Mouse (Mus musculus) spleen, adult 2 months (tissue): ENCODE results near the gene Tbx6. TPM values are rescaled to one million over a fixed set of nuclear protein-coding genes. Genes with fewer than 3 reads are reported as not detected.

Source experiments
- DNase-seq, 2 experiments: peaks; one replicate each; pipeline versions ENCODE4 v3.0.0 to v3.0.0-alpha.2; 2012 to 2021; ENCODE audit warnings: low spot score in 2 of 2, low read depth in 1 of 2
- H3K27ac ChIP-seq: fragments of 200-500 bp; 2 replicates; pipeline ENCODE4 v1.5.1; 2012; ENCODE audit warnings: low read length, inconsistent platforms; ENCODE audit not compliant: insufficient read depth
- H3K27me3 ChIP-seq: fragments of 200-500 bp; 2 replicates; pipeline ENCODE4 v1.6.1; 2012; ENCODE audit warnings: mild to moderate bottlenecking, moderate library complexity, low read length, inconsistent platforms; ENCODE audit not compliant: control insufficient read depth, insufficient read depth
- H3K36me3 ChIP-seq: fragments of 200-500 bp; 2 replicates; pipeline ENCODE4 v1.6.1; 2012; ENCODE audit warnings: mild to moderate bottlenecking, low read length, inconsistent platforms; ENCODE audit not compliant: control insufficient read depth, insufficient read depth
- H3K4me1 ChIP-seq: fragments of 200-500 bp; 2 replicates; pipeline ENCODE4 v1.6.1; 2011; ENCODE audit warnings: inconsistent platforms; ENCODE audit not compliant: control insufficient read depth, insufficient read depth, insufficient read length
- H3K4me3 ChIP-seq: fragments of 200-500 bp; 2 replicates; pipeline ENCODE4 v1.5.1; 2011; ENCODE audit warnings: mild to moderate bottlenecking, inconsistent platforms; ENCODE audit not compliant: insufficient read depth, insufficient read length; ENCODE audit errors: extremely low read depth
- CTCF ChIP-seq: fragments of 200-500 bp; IDR thresholded peaks from 2 replicates; pipeline ENCODE4 v1.5.1; 2011; ENCODE audit warnings: mild to moderate bottlenecking, inconsistent platforms; ENCODE audit not compliant: insufficient read depth, insufficient read length, insufficient replicate concordance; ENCODE audit errors: extremely low read depth
- POLR2A ChIP-seq: fragments of 200-500 bp; IDR thresholded peaks from 2 replicates; pipeline ENCODE4 v1.6.1; 2011; ENCODE audit warnings: low read depth, low read length, inconsistent platforms
- WGBS: fragments of 180-500 bp; shearing (Covaris S2); methylation state at CpG from one replicate; pipeline ENCODE4 v1.1.7; 2018; 5-methylcytosine and 5-hydroxymethylcytosine counted together
- polyA plus RNA-seq: library from polyadenylated mRNA; depleted of rRNA; stranded (reverse); fragments of >200 nt; gene quantifications from 2 replicates; pipeline ENCODE4 v1.2.3, GENCODE M21; 2012

The Tbx6 gene
- polyA plus RNA-seq, 1 experiment: 17.9 TPM

- Histone ChIP-seq H3K4me1 (peaks cover 11% of the 10 kb centered on the region; the same call in 1 of the 2 replicates), H3K27ac (peak overlapping the region; percentile 55), H3K36me3 (no peaks in the 10 kb centered on the region), H3K27me3 (no peaks in the 10 kb centered on the region), H3K4me3 (no peak overlapping the region)
- TF ChIP-seq POLR2A (no peak), CTCF (no peak)
- 50% methylated on average over 12 of the region's 12 CpGs for WGBS
- no peak for DNase-seq
Measured at GRCm38 (mm10) chr7:126746066-126746465, 35.2 kb upstream of the Tbx6 start.

- H3K4me3 ChIP-seq: no peak overlapping the region
- H3K27me3 ChIP-seq: no peaks in the 10 kb centered on the region
- H3K4me1 ChIP-seq: peaks cover 11% of the 10 kb centered on the region; the same call in 1 of the 2 replicates
- no peaks in the 10 kb centered on the region for H3K36me3 ChIP-seq
- peak overlapping the region; percentile 55 for H3K27ac ChIP-seq
- peak in 1 of 2 experiments; percentile 34 for DNase-seq
- WGBS: 13% methylated on average over 6 of the region's 6 CpGs
- TF ChIP-seq POLR2A (no peak), CTCF (no peak)
Measured at GRCm38 (mm10) chr7:126746798-126747197, 34.5 kb upstream of the Tbx6 start.

DNA sequence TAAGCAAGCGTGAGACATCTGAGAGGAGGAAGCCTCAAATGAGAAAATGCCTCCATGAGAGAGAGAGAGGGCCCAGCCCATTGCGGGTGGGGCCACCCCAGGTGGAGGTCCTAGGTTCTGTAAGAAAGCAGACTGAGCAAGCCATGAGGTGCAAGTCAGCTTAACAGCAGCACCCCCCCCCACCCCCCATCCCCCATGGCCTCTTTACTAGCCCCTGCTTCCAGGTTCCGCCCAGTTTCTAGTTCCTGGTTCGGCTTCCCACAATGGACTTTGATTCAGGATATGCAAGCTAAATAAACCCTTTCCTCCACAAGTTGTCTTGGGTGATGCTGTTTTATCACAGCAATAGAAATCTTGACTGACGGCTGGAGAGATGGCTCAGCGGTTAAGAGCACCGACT lies 32.5 kb upstream of the Tbx6 start:
- peaks cover 11% of the 10 kb centered on the region; the same call in 1 of the 2 replicates for H3K4me1 ChIP-seq
- no peak for DNase-seq
- H3K36me3 ChIP-seq: no peaks in the 10 kb centered on the region
- H3K27ac ChIP-seq: no peak overlapping the region
- no peaks in the 10 kb centered on the region for H3K27me3 ChIP-seq
- no peak overlapping the region for H3K4me3 ChIP-seq
- 84% methylated on average over 7 of the region's 7 CpGs for WGBS
- TF ChIP-seq CTCF: no peak
- no peak for TF ChIP-seq POLR2A

DNA sequence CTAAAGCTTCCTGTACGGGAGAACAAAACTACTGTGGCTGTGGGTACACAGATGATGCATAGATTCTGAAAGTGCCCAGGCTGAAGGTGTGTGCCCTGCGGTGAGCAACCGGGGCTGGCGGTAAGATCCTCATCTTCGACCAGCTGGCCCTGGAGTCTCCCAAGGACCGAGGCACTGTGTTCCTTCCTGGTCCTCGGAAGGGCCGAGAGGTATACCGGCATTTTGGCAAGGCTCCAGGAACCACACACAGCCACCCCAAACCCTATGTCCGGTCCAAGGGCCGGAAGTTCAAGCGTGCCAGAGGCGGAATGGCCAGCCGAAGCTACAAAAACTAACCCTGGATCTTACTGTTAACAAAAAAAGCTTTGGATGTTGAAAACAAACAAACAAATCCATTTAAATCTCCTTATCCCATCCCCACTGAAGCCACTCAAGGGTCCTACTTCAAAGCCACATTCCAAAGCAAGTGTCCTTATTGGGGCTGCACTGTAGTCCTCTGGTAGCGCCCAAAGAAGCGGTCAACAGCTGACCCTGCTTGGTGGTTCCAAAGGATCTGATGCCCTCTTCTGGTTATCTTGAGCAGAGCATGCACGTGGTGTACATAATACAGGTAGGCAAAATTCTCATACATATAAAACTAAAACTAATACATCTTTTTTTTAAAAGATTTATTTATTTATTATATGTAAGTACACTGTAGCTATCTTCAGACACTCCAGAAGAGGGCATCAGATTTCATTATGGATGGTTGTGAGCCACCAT lies 31.5 kb upstream of the Tbx6 start:
- 94% methylated on average over 17 of the region's 17 CpGs for WGBS

DNA sequence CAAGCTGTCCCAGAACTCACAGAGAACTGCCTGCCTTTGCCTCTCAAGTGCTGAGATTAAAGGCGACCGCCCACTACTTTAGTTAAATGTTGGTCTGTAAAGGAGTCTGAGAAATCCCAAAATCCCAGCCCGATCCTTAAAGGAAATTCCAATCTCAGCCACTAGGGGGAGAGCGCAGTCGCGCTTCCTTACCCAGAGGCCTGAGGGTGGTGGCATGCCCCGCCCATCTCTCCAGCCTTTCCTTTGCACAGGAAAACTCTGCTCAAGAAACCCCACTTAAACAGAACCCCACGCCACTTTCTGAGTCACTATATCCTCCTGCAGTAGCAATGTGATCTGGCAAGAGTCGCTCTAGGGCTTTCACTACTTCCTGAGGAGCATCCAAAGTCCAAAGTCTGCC lies 26.4 kb upstream of the Tbx6 start:
- Histone ChIP-seq H3K4me1 (peaks cover 4% of the 10 kb centered on the region; the same call in 1 of the 2 replicates), H3K27ac (0 out of 2 replicates have a peak overlapping the region, but pooled peaks have one; percentile 12), H3K4me3 (peak overlapping the region; percentile 10; the same call in 1 of the 2 replicates), H3K27me3 (no peaks in the 10 kb centered on the region), H3K36me3 (no peaks in the 10 kb centered on the region)
- peak in 1 of 2 experiments; percentile 53 for DNase-seq
- WGBS: 2% methylated on average over 9 of the region's 9 CpGs
- TF ChIP-seq CTCF: peak; percentile 69; the same call in 1 of the 2 replicates
- no peak for TF ChIP-seq POLR2A

More for the DNA sequence above, 31.5 kb upstream of the Tbx6 start:
- Histone ChIP-seq H3K27me3 (no peaks in the 10 kb centered on the region), H3K4me3 (no peak overlapping the region), H3K27ac (no peak overlapping the region), H3K4me1 (peaks cover 15% of the 10 kb centered on the region; the same call in 1 of the 2 replicates), H3K36me3 (no peaks in the 10 kb centered on the region)
- no peak for DNase-seq
- TF ChIP-seq POLR2A (no peak), CTCF (no peak)

DNA sequence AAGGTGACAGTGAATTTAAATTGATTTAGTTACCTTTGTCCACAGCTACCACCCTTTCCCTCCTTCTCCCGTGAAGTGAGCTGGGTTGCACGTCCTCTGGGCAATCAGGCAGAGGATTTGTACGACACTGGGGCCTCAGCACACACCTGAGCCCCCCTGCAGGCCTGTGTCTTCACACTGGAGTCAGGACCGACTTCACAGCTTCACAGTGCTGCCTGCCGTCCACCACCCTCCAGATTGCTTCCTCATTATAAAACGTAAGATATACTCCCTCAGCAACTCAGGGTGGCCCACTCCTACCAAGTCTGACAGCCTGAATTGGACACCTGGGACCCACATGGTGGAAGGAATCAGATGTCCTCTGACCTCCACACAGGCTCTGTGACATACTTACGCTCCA lies 22.7 kb upstream of the Tbx6 start:
- Histone ChIP-seq H3K27ac (no peak overlapping the region), H3K27me3 (no peaks in the 10 kb centered on the region), H3K36me3 (no peaks in the 10 kb centered on the region; the same call in 1 of the 2 replicates), H3K4me3 (no peak overlapping the region), H3K4me1 (peaks cover 10% of the 10 kb centered on the region; the same call in 1 of the 2 replicates)
- WGBS: 82% methylated on average over 7 of the region's 7 CpGs
- DNase-seq: no peak
- TF ChIP-seq POLR2A: no peak
- TF ChIP-seq CTCF: no peak
